Mouse (Mus musculus) ovary, adult 2 months (tissue): ENCODE results near the gene Dbndd2. TPM values are rescaled to one million over a fixed set of nuclear protein-coding genes. Genes with fewer than 3 reads are reported as not detected.

Source experiments
- polyA plus RNA-seq: library from polyadenylated mRNA; depleted of rRNA; stranded (reverse); fragments of >200 nt; gene quantifications from 2 replicates; pipeline ENCODE4 v1.2.3, GENCODE M21; 2012; rRNA removed

Gene Dbndd2
- polyA plus RNA-seq: 82.7 and 94.8 TPM in 2 replicates

GRCm38 (mm10) chr2:164485681-164486257, at the start of gene Dbndd2:
Gene Dbndd2, plus strand, starts transcription at chr2:164486106.

GRCm38 (mm10) chr2:164443460-164444000, 42.4 kb upstream of the Dbndd2 start, which contains the start of gene Sdc4:
Gene Sdc4, minus strand, starts transcription at chr2:164443887.

GRCm38 (mm10) chr2:164456864-164457300, 29.0 kb upstream of the Dbndd2 start, which contains the start of gene Sys1:
Gene Sys1, plus strand, starts transcription at chr2:164456964.

GRCm38 (mm10) chr2:164460745-164461551, 25.0 kb upstream of the Dbndd2 start, which contains the start of gene Gm20458:
Gene Gm20458, plus strand, starts transcription at chr2:164460967.

GRCm38 (mm10) chr2:164473624-164474023, 12.3 kb upstream of the Dbndd2 start, which contains the start of gene Trp53tg5:
Gene Trp53tg5, minus strand, starts transcription at chr2:164473724.

GRCm38 (mm10) chr2:164496847-164497690, 11.2 kb downstream of the Dbndd2 start, which contains the start of gene Pigt:
Gene Pigt, plus strand, starts transcription at chr2:164497520.

Other genes starting within 250 kb of the Dbndd2 start
- not detected in 2 replicates for gene Svs2, start 247.6 kb upstream of the Dbndd2 start, polyA plus RNA-seq
- gene Svs3b, start 229.5 kb upstream of the Dbndd2 start, polyA plus RNA-seq: not detected in 2 replicates
- gene Svs4, start 207.6 kb upstream of the Dbndd2 start, polyA plus RNA-seq: not detected in 2 replicates
- not detected in 2 replicates for gene Svs3a, start 196.8 kb upstream of the Dbndd2 start, polyA plus RNA-seq
- not detected in 2 replicates for gene Svs6, start 169.4 kb upstream of the Dbndd2 start, polyA plus RNA-seq
- 0.37 TPM in 1 of 2 replicates, not detected in the other for gene Svs5, start 153.4 kb upstream of the Dbndd2 start, polyA plus RNA-seq
- 13.5 and 15.4 TPM in 2 replicates for gene Slpi, start 97.0 kb upstream of the Dbndd2 start, polyA plus RNA-seq
- 0.08 TPM in 1 of 2 replicates, not detected in the other for gene Rbpjl, start 83.0 kb upstream of the Dbndd2 start, polyA plus RNA-seq
- gene Matn4, start 80.9 kb upstream of the Dbndd2 start, polyA plus RNA-seq: 0.45 and 0.52 TPM in 2 replicates
- 58.9 and 68.8 TPM in 2 replicates for gene Sdc4, start 42.2 kb upstream of the Dbndd2 start, polyA plus RNA-seq
- gene Sys1, start 29.1 kb upstream of the Dbndd2 start, polyA plus RNA-seq: 190 and 302 TPM in 2 replicates
- gene Gm20458, start 25.1 kb upstream of the Dbndd2 start, polyA plus RNA-seq: 92.2 and 115 TPM in 2 replicates
- gene Trp53tg5, start 12.4 kb upstream of the Dbndd2 start, polyA plus RNA-seq: not detected in 2 replicates
- 211 and 273 TPM in 2 replicates for gene Pigt, start 11.4 kb downstream of the Dbndd2 start, polyA plus RNA-seq
- gene Wfdc2, start 76.3 kb downstream of the Dbndd2 start, polyA plus RNA-seq: 222 and 266 TPM in 2 replicates
- not detected in 2 replicates for gene Spint3, start 87.4 kb downstream of the Dbndd2 start, polyA plus RNA-seq
- 1.2 TPM in 2 replicates for gene Wfdc6a, start 99.3 kb downstream of the Dbndd2 start, polyA plus RNA-seq
- 1.6 and 1.7 TPM in 2 replicates for gene Eppin, start 107.5 kb downstream of the Dbndd2 start, polyA plus RNA-seq
- 0.36 and 0.62 TPM in 2 replicates for gene Wfdc6b, start 127.4 kb downstream of the Dbndd2 start, polyA plus RNA-seq
- 1.0 and 1.4 TPM in 2 replicates for gene Wfdc8, start 127.5 kb downstream of the Dbndd2 start, polyA plus RNA-seq
- 0.33 TPM in 1 of 2 replicates, not detected in the other for gene Wfdc16, start 152.7 kb downstream of the Dbndd2 start, polyA plus RNA-seq
- gene Wfdc10, start 169.9 kb downstream of the Dbndd2 start, polyA plus RNA-seq: 44.5 and 78.3 TPM in 2 replicates
- not detected in 2 replicates for gene Wfdc9, start 170.5 kb downstream of the Dbndd2 start, polyA plus RNA-seq
- gene Wfdc11, start 188.0 kb downstream of the Dbndd2 start, polyA plus RNA-seq: not detected in 2 replicates
- 0.49 and 0.74 TPM in 2 replicates for gene Wfdc13, start 199.0 kb downstream of the Dbndd2 start, polyA plus RNA-seq
- not detected in 2 replicates for gene Spint4, start 212.4 kb downstream of the Dbndd2 start, polyA plus RNA-seq
- not detected in 2 replicates for gene Spint5, start 229.2 kb downstream of the Dbndd2 start, polyA plus RNA-seq